Mouse (Mus musculus): ENCODE measurements at regions not wholly inside any gene's neighbourhood (a gene's known extent, or its start where the extent isn't known, plus 50 kb on each side); places are given as distances from the start of the nearest gene placed in this dataset.

DNA sequence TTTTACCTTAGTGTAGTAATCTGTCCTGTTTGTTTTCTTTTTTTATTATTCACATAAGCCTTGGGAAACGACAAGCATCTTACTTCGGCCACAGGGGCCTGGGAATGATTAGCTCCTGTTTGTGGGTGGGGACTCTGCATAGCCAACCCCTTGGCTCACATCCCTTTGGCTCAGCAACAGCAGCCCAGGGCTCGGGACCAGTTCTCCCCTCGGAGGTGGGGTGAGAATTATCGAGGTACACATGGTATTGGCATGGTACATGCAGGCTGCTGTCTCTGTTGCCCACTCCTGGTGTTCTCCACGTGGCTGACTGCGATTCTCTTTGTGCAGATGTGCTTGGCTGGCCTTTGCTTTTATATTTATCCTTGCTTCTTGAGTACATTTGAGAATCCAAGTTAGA lies 65.4 kb upstream of the Gm5148 start:
- TF ChIP-seq GATA1 (IDR thresholded peaks at IDR 0.05; ENCODE audit: low read depth, low read length), result no peak
- no peak for TF ChIP-seq POLR2A (IDR thresholded peaks at IDR 0.05; ENCODE audit: control insufficient read depth in 1 of 2, insufficient read depth in 1 of 2, low read depth in 1 of 2, low read length in 2 of 2, poor library complexity in 1 of 2)
- TF ChIP-seq ETS1 (IDR thresholded peaks at IDR 0.05; ENCODE audit: low read depth, low read length), result no peak
- no peak for TF ChIP-seq TCF12 (IDR thresholded peaks at IDR 0.05; ENCODE audit: low read depth, low read length)
- TF ChIP-seq ZMIZ1 (IDR thresholded peaks at IDR 0.05; ENCODE audit: low read depth, low read length), result no peak
- no peak for TF ChIP-seq CTCF (IDR thresholded peaks at IDR 0.05 in 2 of 3, conservative IDR thresholded peaks at IDR 0.05 in 1 of 3; ENCODE audit: control insufficient read depth in 1 of 3, insufficient read depth in 1 of 3, low read depth in 2 of 3, low read length in 3 of 3, poor library complexity in 1 of 3, severe bottlenecking in 1 of 3)
- TF ChIP-seq ZC3H11A (IDR thresholded peaks at IDR 0.05; ENCODE audit: low read depth, low read length), result no peak
- TF ChIP-seq POLR2AphosphoS2 (IDR thresholded peaks at IDR 0.05; ENCODE audit: low read length), result no peak
- TF ChIP-seq RAD21 (IDR thresholded peaks at IDR 0.05; ENCODE audit: low read depth, low read length), result no peak
